Mouse (Mus musculus) naive thymus-derived CD4-positive, alpha-beta T cell, adult 2 months (primary cell): ENCODE measurements around the gene Mpp2.

ENCODE experiments used
- DNase-seq: peaks from one replicate; pipeline ENCODE4 v3.0.0-alpha.2; 2011; ENCODE audit warnings: low read depth

The Mpp2 gene

GRCm38 (mm10) chr11:102036336-102036735, 52.0 kb downstream of the Mpp2 start:
- DNase-seq, result no peak

GRCm38 (mm10) chr11:102035456-102035960, 52.8 kb downstream of the Mpp2 start:
- no peak for DNase-seq

- DNase-seq, result no peak
Measured at GRCm38 (mm10) chr11:102034887-102035286, 53.4 kb downstream of the Mpp2 start.

- no peak for DNase-seq
Measured at GRCm38 (mm10) chr11:102033055-102033591, 55.2 kb downstream of the Mpp2 start.

- DNase-seq, result no peak
Measured at GRCm38 (mm10) chr11:102031149-102031548, 57.2 kb downstream of the Mpp2 start.

GRCm38 (mm10) chr11:102029966-102030365, 58.3 kb downstream of the Mpp2 start:
- DNase-seq, result no peak

- no peak for DNase-seq
Measured at GRCm38 (mm10) chr11:102029304-102029703, 59.0 kb downstream of the Mpp2 start.

- no peak for DNase-seq
Measured at GRCm38 (mm10) chr11:102028087-102028816, 60.1 kb downstream of the Mpp2 start, which contains the start of gene Mpp3. Gene Mpp3, minus strand, starts transcription at chr11:102028461.

GRCm38 (mm10) chr11:102027361-102028017, 60.8 kb downstream of the Mpp2 start:
- DNase-seq, result no peak

GRCm38 (mm10) chr11:102026694-102027360, 61.5 kb downstream of the Mpp2 start:
- DNase-seq, result no peak

GRCm38 (mm10) chr11:102025991-102026660, 62.2 kb downstream of the Mpp2 start:
- no peak for DNase-seq

GRCm38 (mm10) chr11:102025354-102025753, 63.0 kb downstream of the Mpp2 start:
- DNase-seq, result no peak

GRCm38 (mm10) chr11:102024875-102025274, 63.4 kb downstream of the Mpp2 start:
- DNase-seq, result no peak

- DNase-seq, result no peak
Measured at GRCm38 (mm10) chr11:102024084-102024758, 64.1 kb downstream of the Mpp2 start.

GRCm38 (mm10) chr11:102023406-102023805, 64.9 kb downstream of the Mpp2 start:
- DNase-seq, result no peak

- no peak for DNase-seq
Measured at GRCm38 (mm10) chr11:102021196-102021595, 67.1 kb downstream of the Mpp2 start.

GRCm38 (mm10) chr11:102019736-102020135, 68.6 kb downstream of the Mpp2 start:
- DNase-seq, result no peak

- DNase-seq, result no peak
Measured at GRCm38 (mm10) chr11:102016136-102016535, 72.2 kb downstream of the Mpp2 start.

GRCm38 (mm10) chr11:102015472-102015871, 72.8 kb downstream of the Mpp2 start:
- DNase-seq, result no peak

GRCm38 (mm10) chr11:102013201-102013600, 75.1 kb downstream of the Mpp2 start:
- DNase-seq, result no peak

GRCm38 (mm10) chr11:102011510-102011909, 76.8 kb downstream of the Mpp2 start:
- no peak for DNase-seq
